Mouse (Mus musculus): ENCODE results near the gene Six1. TPM values are rescaled to one million over a fixed set of nuclear protein-coding genes. Genes with fewer than 3 reads are reported as not detected.
A peak's percentile ranks its signal among the peaks of the same experiment; 100 is the strongest.
"Not testable (repeated sequence)": the region's sequence is repeated elsewhere in the genome, so short reads cannot be mapped to it uniquely, and the experiment has no call there.

Gene Six1
- polyA plus RNA-seq, 1 experiment from 2014 or later: 0.53 TPM

GRCm38 (mm10) chr12:73083773-73084172 is 30.1 kb upstream of the Six1 start:
- Histone ChIP-seq H3K9ac (no peak overlapping the region), H3K27ac (replicated peaks) (no peak overlapping the region), H3K36me3 (replicated peaks) (no peaks in the 10 kb centered on the region), H3K4me2 (no peak overlapping the region), H3K4me3 (replicated peaks) (no peak overlapping the region), H3K27me3 (0 out of 2 replicates have a peak, but pooled peaks cover 3% of the 10 kb centered on the region), H3K9me3 (replicated peaks) (no peaks in the 10 kb centered on the region), H3K4me1 (replicated peaks) (peaks cover 5% of the 10 kb centered on the region)
- WGBS (ENCODE audit: insufficient replicate concordance): 28% methylated on average over 4 of the region's 4 CpGs
- no peak for ATAC-seq (ENCODE audit: insufficient read depth)

- H3K4me1 ChIP-seq (replicated peaks); H3K27me3 ChIP-seq; H3K9me3 ChIP-seq (replicated peaks); H3K4me3 ChIP-seq (replicated peaks); ATAC-seq (ENCODE audit: insufficient read depth); H3K9ac ChIP-seq; H3K27ac ChIP-seq (replicated peaks); H3K4me2 ChIP-seq; H3K36me3 ChIP-seq (replicated peaks): not testable (repeated sequence)
- 64% methylated on average over 4 of the region's 4 CpGs for WGBS (ENCODE audit: insufficient replicate concordance)
Observed at GRCm38 (mm10) chr12:73081828-73082227, 28.1 kb upstream of the Six1 start.

- H3K4me1 ChIP-seq (replicated peaks): no peaks in the 10 kb centered on the region
- no peak overlapping the region for H3K27ac ChIP-seq (replicated peaks)
- no peak overlapping the region for H3K4me3 ChIP-seq (replicated peaks)
- H3K27me3 ChIP-seq: peaks cover 31% of the 10 kb centered on the region
- no peak overlapping the region for H3K4me2 ChIP-seq
- no peaks in the 10 kb centered on the region for H3K9me3 ChIP-seq (replicated peaks)
- WGBS (ENCODE audit: insufficient replicate concordance): 47% methylated on average over 9 of the region's 9 CpGs
- no peak overlapping the region for H3K9ac ChIP-seq
- no peaks in the 10 kb centered on the region for H3K36me3 ChIP-seq (replicated peaks)
- ATAC-seq (ENCODE audit: insufficient read depth): no peak
Observed at GRCm38 (mm10) chr12:73060805-73061410, 7.2 kb upstream of the Six1 start.

- no peaks in the 10 kb centered on the region for H3K9me3 ChIP-seq (replicated peaks)
- no peak overlapping the region for H3K27ac ChIP-seq (replicated peaks)
- no peak for ATAC-seq (ENCODE audit: insufficient read depth)
- peaks cover 6% of the 10 kb centered on the region for H3K4me1 ChIP-seq (replicated peaks)
- H3K4me2 ChIP-seq: no peak overlapping the region
- 68% methylated on average over 6 of the region's 6 CpGs for WGBS (ENCODE audit: insufficient replicate concordance)
- H3K9ac ChIP-seq: no peak overlapping the region
- no peaks in the 10 kb centered on the region for H3K36me3 ChIP-seq (replicated peaks)
- H3K27me3 ChIP-seq: peaks cover 65% of the 10 kb centered on the region
- no peak overlapping the region for H3K4me3 ChIP-seq (replicated peaks)
Observed at GRCm38 (mm10) chr12:73057492-73057891, 3.8 kb upstream of the Six1 start.

- no peak overlapping the region for H3K4me3 ChIP-seq (replicated peaks)
- no peak for ATAC-seq (ENCODE audit: insufficient read depth)
- H3K4me2 ChIP-seq: no peak overlapping the region
- no peaks in the 10 kb centered on the region for H3K9me3 ChIP-seq (replicated peaks)
- H3K9ac ChIP-seq: no peak overlapping the region
- H3K4me1 ChIP-seq (replicated peaks): peaks cover 6% of the 10 kb centered on the region
- peaks cover 82% of the 10 kb centered on the region for H3K27me3 ChIP-seq
- 22% methylated on average over 5 of the region's 5 CpGs for WGBS (ENCODE audit: insufficient replicate concordance)
- no peaks in the 10 kb centered on the region for H3K36me3 ChIP-seq (replicated peaks)
- no peak overlapping the region for H3K27ac ChIP-seq (replicated peaks)
Observed at GRCm38 (mm10) chr12:73055451-73055850, 1.8 kb upstream of the Six1 start.

GRCm38 (mm10) chr12:73054576-73055185 is 994 bp upstream of the Six1 start:
- Histone ChIP-seq H3K27ac (replicated peaks) (no peak overlapping the region), H3K9me3 (replicated peaks) (no peaks in the 10 kb centered on the region), H3K9ac (no peak overlapping the region), H3K27me3 (peaks cover 88% of the 10 kb centered on the region), H3K4me1 (replicated peaks) (peaks cover 6% of the 10 kb centered on the region), H3K4me3 (replicated peaks) (no peak overlapping the region), H3K4me2 (no peak overlapping the region), H3K36me3 (replicated peaks) (no peaks in the 10 kb centered on the region)
- no peak for ATAC-seq (ENCODE audit: insufficient read depth)
- 19% methylated on average over 15 of the region's 15 CpGs for WGBS (ENCODE audit: insufficient replicate concordance)

GRCm38 (mm10) chr12:73052651-73053591 is 766 bp downstream of the Six1 start:
- WGBS (ENCODE audit: insufficient replicate concordance): 2% methylated on average over 34 of the region's 34 CpGs
- no peaks in the 10 kb centered on the region for H3K9me3 ChIP-seq (replicated peaks)
- H3K36me3 ChIP-seq (replicated peaks): no peaks in the 10 kb centered on the region
- no peak overlapping the region for H3K27ac ChIP-seq (replicated peaks)
- H3K9ac ChIP-seq: no peak overlapping the region
- peak overlapping the region; percentile 73 for H3K4me2 ChIP-seq
- H3K4me1 ChIP-seq (replicated peaks): peaks cover 6% of the 10 kb centered on the region
- peaks cover 99% of the 10 kb centered on the region for H3K27me3 ChIP-seq
- no peak for ATAC-seq (ENCODE audit: insufficient read depth)
- H3K4me3 ChIP-seq (replicated peaks): peak overlapping the region; percentile 53

- H3K27ac ChIP-seq (replicated peaks): no peak overlapping the region
- 3% methylated on average over 19 of the region's 19 CpGs for WGBS (ENCODE audit: insufficient replicate concordance)
- H3K9ac ChIP-seq: no peak overlapping the region
- peaks cover 99% of the 10 kb centered on the region for H3K27me3 ChIP-seq
- no peak for ATAC-seq (ENCODE audit: insufficient read depth)
- no peaks in the 10 kb centered on the region for H3K36me3 ChIP-seq (replicated peaks)
- H3K9me3 ChIP-seq (replicated peaks): no peaks in the 10 kb centered on the region
- no peak overlapping the region for H3K4me2 ChIP-seq
- H3K4me1 ChIP-seq (replicated peaks): peaks cover 6% of the 10 kb centered on the region
- no peak overlapping the region for H3K4me3 ChIP-seq (replicated peaks)
Observed at GRCm38 (mm10) chr12:73052036-73052650, 1.5 kb downstream of the Six1 start.

- 3% methylated on average over 15 of the region's 15 CpGs for WGBS (ENCODE audit: insufficient replicate concordance)
- Histone ChIP-seq H3K4me2 (no peak overlapping the region), H3K27ac (replicated peaks) (no peak overlapping the region), H3K36me3 (replicated peaks) (no peaks in the 10 kb centered on the region), H3K9ac (no peak overlapping the region), H3K27me3 (peaks cover 100% of the 10 kb centered on the region), H3K4me1 (replicated peaks) (peaks cover 15% of the 10 kb centered on the region), H3K9me3 (replicated peaks) (no peaks in the 10 kb centered on the region), H3K4me3 (replicated peaks) (no peak overlapping the region)
- no peak for ATAC-seq (ENCODE audit: insufficient read depth)
Observed at GRCm38 (mm10) chr12:73050811-73051580, 2.7 kb downstream of the Six1 start.

GRCm38 (mm10) chr12:73050305-73050704 is 3.4 kb downstream of the Six1 start:
- Histone ChIP-seq H3K4me2 (no peak overlapping the region), H3K4me3 (replicated peaks) (no peak overlapping the region), H3K4me1 (replicated peaks) (peaks cover 22% of the 10 kb centered on the region), H3K9me3 (replicated peaks) (no peaks in the 10 kb centered on the region), H3K9ac (no peak overlapping the region), H3K27me3 (peaks cover 100% of the 10 kb centered on the region), H3K36me3 (replicated peaks) (no peaks in the 10 kb centered on the region), H3K27ac (replicated peaks) (no peak overlapping the region)
- ATAC-seq (ENCODE audit: insufficient read depth): no peak
- 4% methylated on average over 13 of the region's 13 CpGs for WGBS (ENCODE audit: insufficient replicate concordance)

All from liver, embryonic 15.5 days (tissue).